In genomic region chr4:121196995-121197394, GRCm38 (mm10) we compare ENCODE assay signal across 18 mouse cellular contexts. TPM values are rescaled to one million over a fixed set of nuclear protein-coding genes. Genes with fewer than 3 reads are reported as not detected.
DNase-seq lines count a peak whose midpoint lies in the region; ATAC-seq lines count a peak whose summit lies in the region.
"Had no signal": no experiment of that assay in that cellular context is flagged by ENCODE, and none has a peak within 500 bp of the region (broad histone marks: within the 10 kb centered on the region; RNA-seq: fewer than 3 reads in every experiment).

No protein-coding gene starts in this region.

- 91% methylated on average over 4 of the region's 4 CpGs for WGBS in heart, embryonic 10.5 days

- H3K9me3 ChIP-seq in heart, embryonic 10.5 days, result no peaks in the 10 kb centered on the region
- H3K9me3 ChIP-seq: heart, embryonic 15.5 days; hindbrain, embryonic 15.5 days; kidney, embryonic 15.5 days; limb, embryonic 12.5 days; megakaryocyte, embryonic 14.5 days had no signal

- H3K4me3 ChIP-seq in heart, embryonic 10.5 days, result no peak overlapping the region
- H3K4me3 ChIP-seq: heart, embryonic 15.5 days; hindbrain, embryonic 15.5 days; kidney, embryonic 15.5 days; limb, embryonic 12.5 days; megakaryocyte, embryonic 14.5 days had no signal

- intact Hi-C loops in heart, postnatal 10 days (cut with DNase I), result no loop called here

- no peaks in the 10 kb centered on the region for H3K27me3 ChIP-seq in heart, embryonic 10.5 days (ENCODE audit: insufficient read depth, poor library complexity, severe bottlenecking)
- H3K27me3 ChIP-seq: heart, embryonic 15.5 days; hindbrain, embryonic 15.5 days; kidney, embryonic 15.5 days; limb, embryonic 12.5 days; megakaryocyte, embryonic 14.5 days had no signal

- H3K27ac ChIP-seq in heart, embryonic 10.5 days, result no peak overlapping the region
- H3K27ac ChIP-seq: heart, embryonic 15.5 days; hindbrain, embryonic 15.5 days; kidney, embryonic 15.5 days; limb, embryonic 12.5 days; stomach, postnatal 0 days had no signal

- peak; percentile 91 for ATAC-seq in common myeloid progenitor, adult 5-6 weeks (replicated peaks; ENCODE audit: low read depth, poor library complexity, severe bottlenecking)
- peak; percentile 83 for ATAC-seq in megakaryocyte, adult 5-6 weeks (ENCODE audit: poor library complexity, severe bottlenecking)

- H3K36me3 ChIP-seq in heart, embryonic 10.5 days, result 0 out of 2 replicates have a peak, but pooled peaks cover 3% of the 10 kb centered on the region
- H3K36me3 ChIP-seq: heart, embryonic 15.5 days; hindbrain, embryonic 15.5 days had no signal

- DNase-seq in adrenal gland, adult 2 months, result peak; percentile 9
- no peak for DNase-seq in adrenal gland, postnatal 10 days
- DNase-seq in A20 (ENCODE audit: low read depth, low spot score), result peak; percentile 61
- DNase-seq in heart, postnatal 10 days, result no peak
- DNase-seq in urinary bladder, postnatal 25 days (ENCODE audit: low spot score), result no peak
- no peak for DNase-seq in heart, embryonic 10.5 days (ENCODE audit: low spot score)
- DNase-seq: adrenal gland, postnatal 14 days; cerebellum, adult 11 months; embryo, embryonic 11 days; gastrocnemius, postnatal 10 days had no signal

- H3K4me1 ChIP-seq in heart, embryonic 10.5 days, result no peaks in the 10 kb centered on the region
- H3K4me1 ChIP-seq: hindbrain, embryonic 15.5 days; kidney, embryonic 15.5 days; limb, embryonic 12.5 days had no signal

RNA-seq across cellular contexts. Expression of gene Rlf, which starts 17.9 kb away (rescaled TPM):
- 10 to 100 TPM; 11.7 to 16.1 TPM for total RNA-seq in adrenal gland, adult 2 months (2021)
- 0.88 and 1.1 TPM in 2 replicates for polyA plus RNA-seq in adrenal gland, adult 2 months (2012; rRNA removed)
- 10 to 100 TPM; 16.1 to 16.7 TPM for total RNA-seq in adrenal gland, postnatal 10 days (2021)
- 34.7 and 37.5 TPM in 2 replicates for total RNA-seq in common myeloid progenitor, adult 5-6 weeks (2017)
- total RNA-seq in megakaryocyte, adult 5-6 weeks (2015), result 23.2 and 25.9 TPM in 2 replicates
- total RNA-seq in megakaryocyte, adult 5-6 weeks (2017), result 38.4 and 42.4 TPM in 2 replicates
- total RNA-seq in heart, postnatal 10 days (2021), result 10 to 100 TPM; 19.4 to 20.1 TPM
- 22.2 and 23.8 TPM in 2 replicates for polyA plus RNA-seq in heart, embryonic 10.5 days (2016; fragmentation: Nextera tagmentation; extraction: Ambion mirVana)

Comparison
In these comparisons a context has a peak if more than half of its experiments do, and no peak if none do; other contexts are left out.
1. DNase-seq: peak in adrenal gland, adult 2 months (single experiment) and A20 (single experiment); none in adrenal gland, postnatal 10 days (single experiment), heart, postnatal 10 days (0 of 2), urinary bladder, postnatal 25 days (single experiment) and heart, embryonic 10.5 days (single experiment).